Mouse (Mus musculus) left cerebral cortex, adult 11 months (tissue): Measurements from ENCODE around the gene Sipa1l1.

Experiments
- DNase-seq: peaks from one replicate; pipeline ENCODE4 v3.0.0; 2022; ENCODE audit warnings: low spot score

The Sipa1l1 gene

DNA sequence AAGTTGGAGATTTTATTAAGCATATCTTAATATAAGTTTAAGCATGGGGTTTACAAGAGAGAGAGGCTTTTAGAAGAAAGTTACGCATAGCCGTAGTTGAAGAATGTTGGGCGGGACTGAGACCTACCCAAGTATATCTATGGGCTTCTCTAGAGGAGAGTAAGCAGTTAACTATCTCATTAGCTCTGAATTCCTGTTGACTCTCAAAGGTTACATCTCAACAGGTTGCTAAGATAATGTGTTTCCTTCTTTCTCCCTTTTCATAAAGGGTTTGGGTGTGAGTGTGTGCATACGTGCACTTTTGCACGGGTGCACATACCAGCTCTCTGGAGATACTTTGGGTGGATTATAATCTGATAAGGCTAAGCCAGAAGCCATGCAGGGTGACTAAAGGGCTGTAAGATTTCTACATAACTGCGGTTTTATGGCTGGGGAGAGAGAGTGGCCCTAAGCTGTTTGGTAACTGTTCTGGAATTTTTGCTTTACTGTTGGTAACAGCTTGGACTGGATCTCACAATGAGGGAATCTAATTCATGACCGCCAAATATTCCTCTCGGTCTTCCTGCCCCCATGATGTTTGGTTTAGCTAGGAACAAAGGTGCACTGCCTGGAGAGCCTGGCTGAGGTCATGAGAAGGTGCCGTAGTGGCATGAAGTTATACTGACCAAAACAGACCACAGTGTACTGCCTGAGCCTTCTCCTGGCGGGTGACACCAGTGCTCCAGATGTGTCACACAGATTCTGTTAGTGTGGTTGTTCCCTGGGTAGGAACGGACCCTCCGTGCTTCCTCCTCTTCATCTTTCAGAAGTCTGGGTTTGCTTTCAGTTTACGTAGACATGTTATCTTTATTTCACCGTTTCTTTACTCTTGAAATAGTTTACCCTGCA, 78.5 kb downstream of the Sipa1l1 start:
- DNase-seq: no peak

- no peak for DNase-seq
Measured at GRCm38 (mm10) chr12:82248501-82248900, 79.4 kb downstream of the Sipa1l1 start.

- DNase-seq: no peak
Measured at GRCm38 (mm10) chr12:82251328-82251727, 82.2 kb downstream of the Sipa1l1 start.

GRCm38 (mm10) chr12:82254076-82254475, 85.0 kb downstream of the Sipa1l1 start:
- peak; percentile 66 for DNase-seq

- DNase-seq: no peak
Measured at GRCm38 (mm10) chr12:82256012-82256411, 86.9 kb downstream of the Sipa1l1 start.

DNA sequence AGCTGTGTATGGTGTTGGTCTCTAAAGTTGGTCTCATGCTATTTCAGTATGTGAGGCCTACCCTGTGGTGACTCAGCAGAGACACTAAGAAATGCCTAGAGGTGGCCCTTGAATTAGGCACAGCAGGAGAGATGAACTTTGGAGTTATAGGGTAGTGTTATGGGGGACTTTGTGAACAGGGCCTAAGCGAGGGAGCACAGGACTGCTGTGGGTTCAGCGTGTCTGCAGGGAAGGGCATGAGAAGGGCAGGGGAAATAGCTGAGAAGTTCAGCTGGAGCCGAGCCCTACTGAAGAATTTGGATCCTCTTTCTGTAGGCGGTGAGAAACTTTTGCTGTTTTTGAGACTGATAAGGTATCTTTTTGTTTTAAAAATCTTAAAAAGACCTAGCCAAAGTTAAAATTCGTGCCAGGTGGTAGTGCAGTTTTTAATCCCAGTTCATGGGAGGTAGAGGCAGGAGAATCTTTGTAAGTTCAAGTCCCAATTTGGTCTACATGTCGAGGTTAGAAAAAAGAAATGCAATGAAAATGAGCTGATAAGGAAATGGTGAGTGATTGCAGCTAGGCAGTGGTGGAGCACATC, 87.9 kb downstream of the Sipa1l1 start:
- no peak for DNase-seq

DNA sequence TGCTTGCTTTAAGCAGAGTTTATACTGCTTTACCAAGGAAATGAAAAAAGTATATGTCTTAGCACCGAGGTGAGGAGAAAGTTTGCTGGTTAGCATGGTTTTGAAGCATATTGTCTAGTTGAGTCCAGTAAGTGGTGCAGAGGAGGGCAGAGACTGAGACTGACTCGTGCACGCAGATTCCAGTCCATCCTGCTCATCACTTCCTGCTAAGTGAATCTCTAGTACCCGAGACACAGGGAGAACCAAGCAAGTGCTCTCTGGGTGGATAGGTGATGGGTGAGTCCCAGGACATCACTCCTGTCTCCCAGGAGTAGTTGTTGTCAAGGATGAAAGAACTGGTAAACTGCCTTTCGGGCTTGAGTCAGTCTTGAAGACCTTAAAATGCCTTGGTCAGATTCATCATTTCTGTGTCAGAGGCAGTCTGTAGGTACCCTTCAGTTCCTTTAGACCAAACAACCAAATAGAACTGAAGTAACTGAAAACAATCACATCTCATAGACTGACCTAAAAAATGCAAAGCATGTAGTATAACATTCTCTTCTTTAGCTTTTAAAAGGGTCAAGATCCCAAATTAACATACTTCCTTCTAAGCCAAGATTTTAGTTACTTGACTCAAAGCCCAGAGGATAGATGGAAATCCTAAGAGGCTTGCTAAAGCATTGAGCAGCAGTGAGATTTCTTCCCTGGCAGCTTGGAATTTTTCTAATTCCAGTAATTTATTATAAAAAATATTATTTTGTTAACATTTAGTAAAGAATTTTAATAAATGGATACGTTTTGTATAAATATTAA, 89.1 kb downstream of the Sipa1l1 start:
- DNase-seq: no peak

GRCm38 (mm10) chr12:82263443-82263842, 94.3 kb downstream of the Sipa1l1 start:
- DNase-seq: no peak

DNA sequence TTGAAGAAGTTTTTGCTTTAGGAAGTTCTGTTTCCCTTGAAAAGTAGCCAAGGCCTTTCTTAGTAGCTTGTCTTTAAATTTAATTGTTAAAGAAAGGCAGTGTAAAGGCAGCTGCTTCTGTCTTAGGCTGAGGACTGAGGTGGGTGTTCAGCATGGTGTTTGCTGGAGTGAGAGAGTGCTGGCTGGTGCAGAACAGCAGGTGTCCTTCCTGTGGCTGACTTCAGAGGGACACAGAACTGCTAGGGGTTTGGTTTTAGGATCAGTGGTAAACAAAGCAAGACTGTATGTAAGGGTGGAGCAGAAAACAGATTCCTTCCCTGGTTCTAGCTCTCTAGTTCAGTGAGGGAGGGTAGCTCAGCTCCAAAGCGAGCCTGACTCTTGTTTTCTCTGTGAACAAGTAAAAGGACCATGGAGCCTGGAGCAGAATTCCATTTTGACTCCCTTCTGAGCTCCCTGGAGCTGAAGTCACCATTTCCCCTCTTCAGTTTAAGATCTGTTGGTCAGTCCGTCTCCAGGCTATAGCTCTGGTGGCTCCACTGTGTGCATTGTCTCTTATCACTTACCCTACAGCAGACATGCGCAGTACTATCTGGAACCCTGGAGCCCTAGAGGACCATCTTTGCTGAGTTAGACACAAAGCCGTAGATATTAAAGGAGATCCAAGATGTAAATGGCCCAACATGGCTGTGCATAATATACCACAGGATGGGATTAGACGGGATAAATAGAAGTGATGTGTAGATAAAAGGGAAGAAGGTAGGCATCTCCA, 95.1 kb downstream of the Sipa1l1 start:
- no peak for DNase-seq

DNA sequence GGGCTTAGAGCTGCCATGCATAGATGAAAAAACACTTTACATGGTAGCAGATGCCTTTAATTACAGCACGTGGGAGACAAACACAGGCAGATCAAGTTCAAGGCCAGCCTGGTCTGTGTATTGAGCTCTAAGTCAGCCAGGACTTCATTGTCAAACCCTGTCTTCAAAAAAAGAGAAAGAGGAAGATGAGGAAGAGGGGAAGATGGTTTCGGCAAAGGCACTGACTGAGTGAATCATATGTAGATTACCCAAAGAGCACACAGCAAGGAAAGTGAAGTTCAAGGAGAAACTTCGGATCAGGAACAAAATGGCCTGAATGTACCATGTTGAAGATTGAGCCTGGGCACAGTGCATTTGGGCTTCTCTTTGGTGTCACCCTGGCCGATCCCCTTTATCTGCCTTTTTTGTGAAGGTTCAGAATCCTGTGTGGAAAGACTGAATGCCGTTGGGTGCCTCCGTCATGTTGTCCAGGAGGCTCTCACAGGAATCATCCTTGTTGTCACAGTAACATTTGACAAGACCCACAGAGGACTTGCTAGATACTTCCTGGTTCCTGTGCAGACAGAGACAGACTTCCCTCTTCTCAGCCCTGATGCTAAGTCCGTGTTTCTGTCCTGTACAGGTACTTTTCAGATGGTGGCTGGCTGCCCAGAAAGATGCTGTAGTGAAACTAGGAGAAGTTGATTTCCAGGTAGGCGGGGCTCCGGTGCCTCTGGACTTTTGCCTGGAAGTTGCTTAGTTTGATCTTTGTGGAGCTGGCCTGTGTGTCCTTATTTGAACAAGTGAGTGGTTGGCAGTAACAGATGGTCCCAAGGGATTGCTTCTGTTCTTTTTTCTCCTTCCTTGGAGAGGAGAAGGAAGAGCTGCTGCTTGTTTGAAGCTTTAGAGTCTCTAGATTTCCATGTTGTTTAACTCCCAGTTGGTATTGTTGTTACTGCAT, 96.5 kb downstream of the Sipa1l1 start:
- peak; percentile 29 for DNase-seq

DNA sequence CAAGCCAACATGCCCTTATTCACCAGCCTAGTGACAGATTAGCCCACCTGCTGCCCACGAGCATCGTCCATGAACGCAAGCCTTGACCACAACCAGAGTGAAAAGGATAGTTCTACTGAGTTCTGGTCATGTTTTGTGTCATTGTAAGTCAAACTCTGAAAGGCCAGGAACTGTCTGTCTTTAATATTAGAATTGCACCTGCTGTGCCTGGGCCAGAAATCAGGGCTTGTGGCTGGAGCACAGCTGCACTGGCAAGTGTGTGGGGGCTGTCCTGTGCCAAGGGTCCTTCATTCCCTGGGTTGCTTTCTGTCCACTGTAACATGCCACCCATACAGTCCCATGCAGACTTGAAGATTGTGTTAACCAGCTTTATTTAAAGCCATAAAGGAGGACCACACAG, 102.3 kb downstream of the Sipa1l1 start:
- no peak for DNase-seq

DNA sequence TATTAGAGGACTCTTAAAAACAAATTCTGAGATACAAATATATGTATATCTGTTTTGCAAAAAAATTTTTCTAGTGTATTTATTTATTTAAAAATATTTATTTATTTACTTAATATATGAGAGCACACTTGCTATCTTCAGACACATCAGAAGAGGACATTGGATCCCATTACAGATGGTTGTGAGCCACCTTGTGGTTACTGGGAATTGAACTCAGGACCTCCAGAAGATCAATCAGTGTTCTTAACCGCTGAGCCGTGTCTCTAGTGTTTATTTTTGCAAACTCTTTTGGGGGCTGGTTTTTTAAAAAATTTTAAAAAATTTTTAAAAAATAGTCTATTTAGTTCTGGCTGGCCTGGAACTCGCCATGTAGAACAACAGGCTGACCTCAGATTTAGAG, 104.4 kb downstream of the Sipa1l1 start:
- no peak for DNase-seq

DNA sequence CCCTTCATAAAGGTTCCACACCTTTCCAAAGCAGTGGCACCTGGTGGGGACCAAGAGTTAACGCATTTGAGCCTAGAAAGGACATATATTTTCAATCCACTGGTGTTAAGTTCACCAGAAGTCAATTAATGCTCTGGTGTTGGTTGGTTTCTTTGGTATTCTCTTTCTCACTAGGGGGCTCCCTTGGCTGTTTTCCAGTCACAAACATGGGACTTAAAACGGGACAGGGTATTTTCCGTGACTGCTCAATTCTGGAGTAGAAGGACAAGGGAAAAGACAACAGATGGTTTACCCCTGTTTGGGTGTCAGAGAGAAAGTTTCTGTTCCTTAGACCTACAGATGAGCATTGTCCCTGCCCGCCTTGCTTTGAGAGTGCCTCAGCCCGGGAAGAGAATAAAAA, 105.5 kb downstream of the Sipa1l1 start:
- DNase-seq: no peak

GRCm38 (mm10) chr12:82275767-82276166, 106.6 kb downstream of the Sipa1l1 start:
- DNase-seq: peak; percentile 24

DNA sequence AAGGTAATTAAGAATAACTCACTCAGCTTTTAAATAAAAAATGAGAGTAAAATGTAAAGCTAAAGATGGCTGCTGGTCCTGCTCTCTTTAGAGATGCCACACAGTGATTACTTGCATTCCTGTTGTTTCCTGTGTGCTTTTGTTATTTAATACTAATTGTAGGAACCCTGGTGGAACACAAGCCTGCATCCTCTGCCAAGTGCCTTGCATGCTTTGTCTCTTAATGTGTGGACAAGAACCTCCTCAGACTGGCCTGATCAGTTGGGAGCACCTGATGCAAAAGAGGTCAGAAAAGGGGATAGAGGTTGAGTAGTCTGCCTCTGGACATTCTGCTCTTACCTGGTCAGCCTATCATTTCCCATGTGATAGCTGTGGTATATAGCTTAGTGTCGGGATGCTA, 107.5 kb downstream of the Sipa1l1 start:
- DNase-seq: no peak

DNA sequence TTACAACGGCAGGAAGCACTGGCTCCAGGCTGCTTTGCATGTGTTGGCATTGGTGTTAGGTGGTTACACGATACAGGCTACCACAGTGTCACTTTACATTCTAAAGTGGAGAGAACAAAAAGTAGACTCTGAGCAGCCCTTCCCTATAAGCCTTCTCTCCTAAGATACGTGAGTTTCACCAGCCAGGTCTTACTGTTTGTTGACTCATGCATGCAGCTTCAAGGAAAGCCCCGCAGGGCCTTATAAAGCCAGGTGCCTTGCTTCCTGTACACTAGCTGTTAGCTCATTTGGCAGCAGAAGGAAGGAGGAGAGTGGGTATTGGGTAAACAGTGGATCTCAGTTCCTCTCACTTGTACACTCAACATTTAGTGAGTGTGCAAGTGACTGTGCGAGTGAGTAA, 115.5 kb downstream of the Sipa1l1 start:
- DNase-seq: no peak

GRCm38 (mm10) chr12:82285018-82285417, 115.9 kb downstream of the Sipa1l1 start:
- no peak for DNase-seq

DNA sequence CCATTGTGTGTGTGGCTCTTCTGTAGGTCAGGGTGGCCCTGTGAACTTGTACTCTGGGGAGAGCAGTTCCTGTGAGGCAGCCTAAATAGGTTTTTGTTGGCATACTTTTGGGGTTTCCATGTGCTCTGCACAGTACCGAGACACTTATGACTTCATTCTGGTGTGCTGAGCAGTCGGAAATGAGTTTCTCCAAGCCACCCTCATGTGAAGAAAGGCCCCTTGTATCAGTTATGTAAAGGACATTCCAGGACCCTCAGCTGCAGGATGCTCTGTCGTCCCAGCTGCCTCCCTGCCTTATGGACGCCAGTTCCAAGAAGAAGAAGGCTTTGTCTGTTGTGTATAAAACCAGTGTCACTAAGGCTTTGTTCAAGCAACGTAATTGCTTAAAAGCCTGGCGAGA, 116.9 kb downstream of the Sipa1l1 start:
- no peak for DNase-seq

GRCm38 (mm10) chr12:82286804-82287203, 117.7 kb downstream of the Sipa1l1 start:
- DNase-seq: no peak

DNA sequence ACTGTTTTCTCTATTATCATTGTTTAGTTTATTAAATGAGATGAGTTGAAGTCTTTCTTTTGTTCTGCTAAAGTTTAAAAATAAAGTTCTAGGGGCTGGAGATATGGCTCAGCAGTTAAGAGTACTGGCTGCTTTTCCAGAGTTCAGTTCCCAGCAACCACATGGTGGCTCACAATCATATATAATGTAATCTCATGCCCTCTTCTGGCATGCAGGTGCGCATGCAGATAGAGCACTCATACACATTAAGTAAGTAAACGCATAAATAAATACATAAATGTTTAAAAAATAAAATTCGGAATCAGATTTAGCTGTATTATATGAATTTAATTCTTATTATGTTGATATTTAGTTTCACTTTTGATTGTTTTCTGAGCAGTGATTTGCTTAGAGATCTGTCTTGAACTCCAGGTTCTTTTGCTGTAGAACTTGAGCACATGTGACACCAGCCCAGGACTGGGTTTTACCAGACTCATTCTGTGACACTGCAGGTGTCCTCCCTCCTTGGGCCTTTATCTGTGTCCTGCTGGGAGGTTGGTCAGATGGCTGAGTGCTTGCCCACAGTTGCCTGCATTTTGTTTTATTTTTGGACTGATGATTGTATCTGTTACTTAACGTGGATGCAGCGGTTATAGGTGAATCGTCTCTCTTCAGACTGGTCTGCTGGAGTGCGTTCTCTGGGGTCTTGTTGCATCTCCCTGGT, 124.6 kb downstream of the Sipa1l1 start:
- DNase-seq: no peak
